Mouse (Mus musculus) bone marrow, adult 2 months (tissue): ENCODE data around the gene Gm10277. TPM values are rescaled to one million over a fixed set of nuclear protein-coding genes. Genes with fewer than 3 reads are reported as not detected.

Experiments used
- H3K27ac ChIP-seq: fragments of 200-500 bp; 2 replicates; pipeline ENCODE4 v1.5.1; 2012; ENCODE audit warnings: low read depth, mild to moderate bottlenecking, control low read depth, inconsistent platforms, low read length; ENCODE audit not compliant: control insufficient read depth, poor library complexity, insufficient read depth
- H3K4me1 ChIP-seq: fragments of 200-500 bp; 2 replicates; pipeline ENCODE4 v1.6.1; 2011; ENCODE audit warnings: low read length; ENCODE audit not compliant: control insufficient read depth, insufficient read depth
- H3K4me3 ChIP-seq: fragments of 200-500 bp; replicated peaks from 2 replicates; pipeline ENCODE3; 2011; ENCODE audit warnings: mild to moderate bottlenecking, low read depth, low read length, control low read depth; ENCODE audit not compliant: control insufficient read depth
- CTCF ChIP-seq: fragments of 200-500 bp; IDR thresholded peaks from 2 replicates; pipeline ENCODE4 v1.5.1; 2011; ENCODE audit warnings: low read length, control low read depth; ENCODE audit not compliant: control insufficient read depth, insufficient read depth
- POLR2A ChIP-seq: fragments of 200-500 bp; IDR thresholded peaks from 2 replicates; pipeline ENCODE4 v1.6.1; 2011; ENCODE audit warnings: low read depth, mild to moderate bottlenecking, control low read depth, low read length, borderline replicate concordance; ENCODE audit not compliant: control insufficient read depth
- WGBS: fragments of 180-500 bp; shearing (Covaris S2); methylation state at CpG from one replicate; pipeline ENCODE4 v1.1.7; 2018; 5-methylcytosine and 5-hydroxymethylcytosine counted together
- polyA plus RNA-seq: library from polyadenylated mRNA; stranded (reverse); fragments of >200 nt; gene quantifications from 2 replicates; pipeline ENCODE4 v1.2.4, GENCODE M21; 2011; ENCODE audit warnings: low replicate concordance; ENCODE audit not compliant: missing spikeins, insufficient read depth, insufficient read length

The Gm10277 gene
- polyA plus RNA-seq: not detected in 2 replicates

GRCm38 (mm10) chr11:77787707-77788106, at the start of gene Gm10277:
Gene Gm10277, minus strand, starts transcription at chr11:77787747.
- Histone ChIP-seq H3K27ac (peak within 1 kb of the TSS; percentile 81), H3K4me3 (no peak within 1 kb of the TSS), H3K4me1 (peaks cover 19% of the 10 kb centered on the region)
- WGBS: 40% methylated on average over 5 of the region's 5 CpGs
- TF ChIP-seq POLR2A (no peak), CTCF (no peak)

DNA sequence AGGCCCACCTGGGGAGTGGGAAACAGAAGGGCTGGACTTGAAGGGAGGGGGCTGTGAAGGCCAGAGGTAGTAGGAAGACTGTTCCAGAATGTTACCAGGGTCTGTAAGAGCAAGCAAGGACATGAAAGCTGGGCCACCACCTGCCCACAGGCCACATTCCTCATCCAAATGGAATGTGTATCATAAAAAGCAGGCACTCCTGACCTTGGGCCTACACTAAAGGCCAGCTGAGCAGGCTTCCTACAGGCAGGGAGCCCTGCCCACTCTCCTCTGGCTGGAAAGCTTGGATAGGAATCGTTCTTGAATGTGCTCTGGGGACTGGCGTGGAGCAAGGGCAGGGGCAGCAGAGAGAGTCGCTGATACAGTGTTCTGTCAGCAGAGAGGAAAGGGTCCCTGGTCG, 49.2 kb upstream of the Gm10277 start:
- WGBS: 93% methylated on average over 4 of the region's 4 CpGs
- TF ChIP-seq CTCF (no peak), POLR2A (no peak)
- H3K27ac ChIP-seq: no peak overlapping the region

DNA sequence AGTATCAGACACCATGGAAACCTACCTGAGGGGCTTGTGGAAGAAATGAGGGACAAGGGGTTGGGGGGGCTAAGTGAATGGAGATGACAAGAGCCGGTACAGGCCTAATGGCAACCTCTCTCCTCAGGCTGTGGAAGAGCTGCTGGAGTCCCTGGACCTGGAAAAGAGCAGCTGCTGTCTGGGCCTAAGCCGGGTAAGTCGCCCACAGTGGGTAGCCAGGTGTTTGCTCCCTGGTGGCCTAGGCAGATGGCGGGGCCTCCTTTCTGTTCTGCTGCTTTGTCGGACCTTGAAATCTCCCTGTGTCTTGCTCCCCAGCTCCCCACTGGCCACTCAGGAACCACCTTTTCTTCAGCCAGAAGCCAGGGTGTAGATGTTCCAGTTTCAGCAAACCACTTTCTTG, 48.7 kb upstream of the Gm10277 start:
- WGBS: 92% methylated on average over 5 of the region's 5 CpGs
- no peak overlapping the region for H3K4me3 ChIP-seq
- H3K4me1 ChIP-seq: no peaks in the 10 kb centered on the region
- no peak overlapping the region for H3K27ac ChIP-seq
- TF ChIP-seq POLR2A: no peak
- no peak for TF ChIP-seq CTCF

More for the DNA sequence above, 49.2 kb upstream of the Gm10277 start:
- H3K4me3 ChIP-seq: no peak overlapping the region
- H3K4me1 ChIP-seq: no peaks in the 10 kb centered on the region

GRCm38 (mm10) chr11:77835109-77835508, 47.6 kb upstream of the Gm10277 start:
- Histone ChIP-seq H3K4me1 (no peaks in the 10 kb centered on the region), H3K4me3 (no peak overlapping the region), H3K27ac (no peak overlapping the region)
- 86% methylated on average over 3 of the region's 3 CpGs for WGBS
- TF ChIP-seq POLR2A (no peak), CTCF (peak; percentile 32)

DNA sequence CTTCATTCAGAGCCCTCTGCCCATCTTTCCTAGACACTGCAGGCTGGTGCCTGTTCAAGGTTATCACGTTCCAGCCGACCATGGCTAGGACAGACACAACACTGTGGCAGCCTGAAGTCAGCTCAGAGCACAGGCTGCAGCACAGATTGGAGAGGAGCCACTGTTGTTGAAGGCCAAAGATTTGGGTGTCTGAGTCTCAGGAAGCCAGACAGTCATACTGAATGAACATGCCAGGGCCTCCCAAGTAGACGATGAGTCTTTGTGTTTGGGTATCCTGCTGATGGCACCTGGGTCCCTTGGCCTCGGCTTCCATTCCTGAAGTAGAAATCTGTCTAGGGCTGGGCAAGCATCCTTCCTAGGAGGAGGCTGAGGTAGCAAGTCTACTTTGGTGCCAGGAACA, 45.0 kb upstream of the Gm10277 start:
- Histone ChIP-seq H3K4me1 (no peaks in the 10 kb centered on the region), H3K27ac (no peak overlapping the region), H3K4me3 (no peak overlapping the region)
- 90% methylated on average over 4 of the region's 4 CpGs for WGBS
- TF ChIP-seq CTCF (no peak), POLR2A (no peak)

GRCm38 (mm10) chr11:77830875-77831274, 43.3 kb upstream of the Gm10277 start:
- WGBS: 90% methylated on average over 7 of the region's 7 CpGs
- H3K4me1 ChIP-seq: no peaks in the 10 kb centered on the region
- H3K4me3 ChIP-seq: no peak overlapping the region
- no peak overlapping the region for H3K27ac ChIP-seq
- no peak for TF ChIP-seq POLR2A
- TF ChIP-seq CTCF: no peak

GRCm38 (mm10) chr11:77829043-77829841, 41.7 kb upstream of the Gm10277 start:
- no peak overlapping the region for H3K27ac ChIP-seq
- TF ChIP-seq CTCF (no peak), POLR2A (no peak)
- no peaks in the 10 kb centered on the region for H3K4me1 ChIP-seq
- WGBS: 85% methylated on average over 23 of the region's 23 CpGs
- no peak overlapping the region for H3K4me3 ChIP-seq

DNA sequence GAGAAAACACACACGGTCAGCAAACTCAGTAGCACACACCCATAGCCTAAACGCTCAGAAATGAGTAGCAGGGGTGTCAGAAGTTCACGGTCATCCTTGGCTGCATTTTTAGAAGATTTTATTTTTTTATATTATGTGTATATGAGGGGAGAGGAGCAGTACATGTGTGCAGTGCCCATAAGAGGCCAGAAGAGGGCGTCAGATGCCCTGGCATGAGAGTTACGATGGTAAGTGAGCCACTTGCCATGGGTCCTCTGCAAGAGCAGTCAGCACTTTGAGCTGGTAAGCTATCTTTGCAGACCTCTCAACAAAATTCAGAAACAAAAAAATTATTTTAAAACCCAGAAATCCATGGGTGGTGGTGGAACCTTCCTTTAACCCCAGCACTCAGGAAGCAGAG, 40.6 kb upstream of the Gm10277 start:
- no peak overlapping the region for H3K4me3 ChIP-seq
- 89% methylated on average over 5 of the region's 5 CpGs for WGBS
- no peaks in the 10 kb centered on the region for H3K4me1 ChIP-seq
- 0 out of 2 replicates have a peak, but pooled peaks have one; percentile 17 for TF ChIP-seq CTCF
- TF ChIP-seq POLR2A: no peak
- no peak overlapping the region for H3K27ac ChIP-seq

- TF ChIP-seq POLR2A (no peak), CTCF (peak; percentile 98)
- Histone ChIP-seq H3K4me3 (no peak overlapping the region), H3K4me1 (no peaks in the 10 kb centered on the region), H3K27ac (no peak overlapping the region)
- WGBS: 65% methylated on average over 18 of the region's 18 CpGs
These were observed 39.9 kb upstream of the Gm10277 start for GRCm38 (mm10) chr11:77827241-77827995.
